18 mouse cellular contexts compared by ENCODE assay signal in genomic region chr6:144311754-144312153, GRCm38 (mm10).
DNase-seq lines count a peak whose midpoint lies in the region; ATAC-seq and TF ChIP-seq lines count a peak whose summit lies in the region.
"Had no signal": no experiment of that assay in that cellular context is flagged by ENCODE, and none has a peak within 500 bp of the region (broad histone marks: within the 10 kb centered on the region; RNA-seq: fewer than 3 reads in every experiment).

No protein-coding gene starts in this region.

- ATAC-seq in forebrain, postnatal 0 days = no peak
- ATAC-seq in liver, embryonic 13.5 days (ENCODE audit: low read depth) = peak; percentile 68
- no peak for ATAC-seq in heart, embryonic 12.5 days (ENCODE audit: insufficient number of reproducible peaks, low FRiP score)

- H3K4me1 ChIP-seq in forebrain, embryonic 10.5 days = peaks cover 28% of the 10 kb centered on the region
- H3K4me1 ChIP-seq in forebrain, postnatal 0 days (ENCODE audit: insufficient read depth) = no peaks in the 10 kb centered on the region; the same call in 1 of the 2 replicates
- H3K4me1 ChIP-seq in liver, adult 2 months (ENCODE audit: control insufficient read depth, insufficient read depth, low read length) = peaks cover 2% of the 10 kb centered on the region; the same call in 1 of the 2 replicates
- H3K4me1 ChIP-seq in liver, embryonic 13.5 days (replicated peaks) = no peaks in the 10 kb centered on the region
- H3K4me1 ChIP-seq in heart, embryonic 12.5 days (replicated peaks) = no peaks in the 10 kb centered on the region

- H3K4me2 ChIP-seq in forebrain, postnatal 0 days (ENCODE audit: low read depth) = no peak overlapping the region
- no peak overlapping the region for H3K4me2 ChIP-seq in liver, embryonic 13.5 days
- no peak overlapping the region for H3K4me2 ChIP-seq in heart, embryonic 12.5 days
- H3K4me2 ChIP-seq: embryonic facial prominence, embryonic 13.5 days; hindbrain, embryonic 15.5 days had no signal

- H3K36me3 ChIP-seq in forebrain, embryonic 10.5 days (replicated peaks) = no peaks in the 10 kb centered on the region
- no peaks in the 10 kb centered on the region for H3K36me3 ChIP-seq in forebrain, postnatal 0 days (ENCODE audit: insufficient read depth)
- no peaks in the 10 kb centered on the region for H3K36me3 ChIP-seq in liver, adult 2 months (ENCODE audit: control insufficient read depth, insufficient read depth, low read length)
- no peaks in the 10 kb centered on the region for H3K36me3 ChIP-seq in liver, embryonic 13.5 days
- no peaks in the 10 kb centered on the region for H3K36me3 ChIP-seq in heart, embryonic 12.5 days
- H3K36me3 ChIP-seq: embryonic facial prominence, embryonic 13.5 days; hindbrain, embryonic 15.5 days had no signal

- no peak overlapping the region for H3K9ac ChIP-seq in forebrain, postnatal 0 days
- peak overlapping the region; percentile 49; the same call in 1 of the 2 replicates for H3K9ac ChIP-seq in liver, adult 2 months (ENCODE audit: low read depth, low read length)
- H3K9ac ChIP-seq in liver, embryonic 13.5 days = no peak overlapping the region
- no peak overlapping the region for H3K9ac ChIP-seq in heart, embryonic 12.5 days
- H3K9ac ChIP-seq: embryonic facial prominence, embryonic 13.5 days; hindbrain, embryonic 15.5 days had no signal

- intact Hi-C loops in heart, postnatal 25 days (cut with DNase I) = no loop called here

- TF ChIP-seq CTCF in forebrain, postnatal 0 days (IDR thresholded peaks at IDR 0.05; ENCODE audit: low read depth) = no peak
- no peak for TF ChIP-seq CTCF in liver, adult 2 months (IDR thresholded peaks at IDR 0.05; ENCODE audit: low read depth, low read length)

- H3K79me2 ChIP-seq in liver, adult 2 months (ENCODE audit: control insufficient read depth, insufficient read depth, low read length) = no peaks in the 10 kb centered on the region

- H3K27me3 ChIP-seq in forebrain, embryonic 10.5 days (ENCODE audit: poor library complexity, severe bottlenecking) = no peaks in the 10 kb centered on the region
- no peaks in the 10 kb centered on the region for H3K27me3 ChIP-seq in forebrain, postnatal 0 days (ENCODE audit: insufficient read depth, low read length)
- H3K27me3 ChIP-seq in liver, adult 2 months (ENCODE audit: control insufficient read depth, insufficient read depth, low read length) = no peaks in the 10 kb centered on the region
- no peaks in the 10 kb centered on the region for H3K27me3 ChIP-seq in liver, embryonic 13.5 days
- no peaks in the 10 kb centered on the region for H3K27me3 ChIP-seq in heart, embryonic 12.5 days (replicated peaks)
- H3K27me3 ChIP-seq: embryonic facial prominence, embryonic 13.5 days; hindbrain, embryonic 15.5 days had no signal

- no peaks in the 10 kb centered on the region for H3K9me3 ChIP-seq in forebrain, embryonic 10.5 days
- H3K9me3 ChIP-seq in forebrain, postnatal 0 days (ENCODE audit: low read length) = no peaks in the 10 kb centered on the region
- no peaks in the 10 kb centered on the region for H3K9me3 ChIP-seq in liver, embryonic 13.5 days (replicated peaks)
- H3K9me3 ChIP-seq in heart, embryonic 12.5 days (replicated peaks) = no peaks in the 10 kb centered on the region
- H3K9me3 ChIP-seq: embryonic facial prominence, embryonic 13.5 days; hindbrain, embryonic 15.5 days had no signal

- H3K27ac ChIP-seq in forebrain, embryonic 10.5 days = peak overlapping the region; percentile 44; the same call in 1 of the 2 replicates
- no peak overlapping the region for H3K27ac ChIP-seq in forebrain, postnatal 0 days (ENCODE audit: low read depth, low read length)
- H3K27ac ChIP-seq in liver, adult 2 months (replicated peaks; ENCODE audit: insufficient read depth, low read depth, low read length) = peak overlapping the region; percentile 65
- H3K27ac ChIP-seq in liver, embryonic 13.5 days = no peak overlapping the region
- no peak overlapping the region for H3K27ac ChIP-seq in heart, embryonic 12.5 days (ENCODE audit: poor library complexity, severe bottlenecking)
- H3K27ac ChIP-seq: embryonic facial prominence, embryonic 13.5 days; hindbrain, embryonic 15.5 days had no signal

- TF ChIP-seq POLR2A in liver, adult 2 months (IDR thresholded peaks at IDR 0.05; ENCODE audit: extremely low read depth, insufficient read depth, low read length) = no peak

- WGBS in forebrain, embryonic 10.5 days = 78% methylated on average over 4 of the region's 4 CpGs
- WGBS in forebrain, postnatal 0 days = 49% methylated on average over 4 of the region's 4 CpGs
- WGBS in liver, adult 2 months = 21% methylated on average over 4 of the region's 4 CpGs
- WGBS in liver, embryonic 13.5 days (ENCODE audit: insufficient replicate concordance) = 63% methylated on average over 4 of the region's 4 CpGs
- 79% methylated on average over 4 of the region's 4 CpGs for WGBS in heart, embryonic 12.5 days

- no peak overlapping the region for H3K4me3 ChIP-seq in forebrain, embryonic 10.5 days
- no peak overlapping the region for H3K4me3 ChIP-seq in forebrain, postnatal 0 days (ENCODE audit: low read depth, low read length)
- no peak overlapping the region for H3K4me3 ChIP-seq in liver, adult 2 months (ENCODE audit: insufficient read depth, low read depth, low read length)
- no peak overlapping the region for H3K4me3 ChIP-seq in liver, embryonic 13.5 days (replicated peaks)
- no peak overlapping the region for H3K4me3 ChIP-seq in heart, embryonic 12.5 days
- H3K4me3 ChIP-seq: embryonic facial prominence, embryonic 13.5 days; hindbrain, embryonic 15.5 days; myocyte had no signal

- DNase-seq in forebrain, embryonic 10.5 days (ENCODE audit: extremely low spot score, low spot score) = no peak
- DNase-seq in forebrain, postnatal 0 days = no peak
- peak; percentile 100 for DNase-seq in liver, adult 2 months (ENCODE audit: extremely low read depth, low read depth, low spot score)
- no peak for DNase-seq in liver
- no peak for DNase-seq in liver, embryonic 13.5 days
- DNase-seq in yolk sac, embryonic 10.5 days (ENCODE audit: low spot score) = peak; percentile 52
- no peak for DNase-seq in heart, postnatal 25 days (ENCODE audit: low spot score)
- DNase-seq: adrenal gland, adult 8-10 months; cerebellum, adult 9-11 months; kidney, adult 18-20 months; kidney, postnatal 14 days; lung, adult 18-20 months; lung, postnatal 14 days; thymus, postnatal 36 days had no signal

Comparison
In these comparisons a context has a peak if more than half of its experiments do, and no peak if none do; other contexts are left out.
1. DNase-seq: peak in liver, adult 2 months (single experiment) and yolk sac, embryonic 10.5 days (single experiment); none in forebrain, embryonic 10.5 days (single experiment), forebrain, postnatal 0 days (single experiment), liver (single experiment), liver, embryonic 13.5 days (single experiment) and heart, postnatal 25 days (single experiment).
2. H3K27ac ChIP-seq: peak in forebrain, embryonic 10.5 days (single experiment) and liver, adult 2 months (single experiment); none in forebrain, postnatal 0 days (single experiment), liver, embryonic 13.5 days (single experiment) and heart, embryonic 12.5 days (single experiment).